Mouse (Mus musculus) cerebellum, adult 8-10 months (tissue): ENCODE measurements at regions not wholly inside any gene's neighbourhood (a gene's known extent, or its start where the extent isn't known, plus 50 kb on each side); places are given as distances from the start of the nearest gene placed in this dataset.

Source experiments
- DNase-seq: peaks from one replicate; pipeline ENCODE4 v3.0.0; 2022

DNA sequence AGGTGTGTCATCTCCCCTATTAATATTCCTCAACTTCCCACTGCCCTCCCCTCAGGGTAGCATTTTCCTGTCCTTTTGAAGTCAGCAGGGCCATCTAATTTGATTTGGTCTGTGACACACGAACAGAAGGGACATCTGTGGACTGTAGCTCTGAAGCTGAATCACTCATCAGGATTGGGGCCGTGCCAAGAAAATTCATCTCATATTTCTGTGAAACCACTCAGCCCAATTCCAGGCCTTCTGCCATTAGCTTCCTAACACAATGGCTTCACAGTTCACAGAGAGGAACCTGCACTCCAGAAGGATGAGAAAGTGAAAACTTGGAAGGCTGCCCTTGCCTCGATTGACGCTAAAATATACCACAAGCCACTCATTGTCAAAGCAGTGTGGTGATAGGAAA is 86.1 kb downstream of the Abhd5 start:
- peak; percentile 17 for DNase-seq

DNA sequence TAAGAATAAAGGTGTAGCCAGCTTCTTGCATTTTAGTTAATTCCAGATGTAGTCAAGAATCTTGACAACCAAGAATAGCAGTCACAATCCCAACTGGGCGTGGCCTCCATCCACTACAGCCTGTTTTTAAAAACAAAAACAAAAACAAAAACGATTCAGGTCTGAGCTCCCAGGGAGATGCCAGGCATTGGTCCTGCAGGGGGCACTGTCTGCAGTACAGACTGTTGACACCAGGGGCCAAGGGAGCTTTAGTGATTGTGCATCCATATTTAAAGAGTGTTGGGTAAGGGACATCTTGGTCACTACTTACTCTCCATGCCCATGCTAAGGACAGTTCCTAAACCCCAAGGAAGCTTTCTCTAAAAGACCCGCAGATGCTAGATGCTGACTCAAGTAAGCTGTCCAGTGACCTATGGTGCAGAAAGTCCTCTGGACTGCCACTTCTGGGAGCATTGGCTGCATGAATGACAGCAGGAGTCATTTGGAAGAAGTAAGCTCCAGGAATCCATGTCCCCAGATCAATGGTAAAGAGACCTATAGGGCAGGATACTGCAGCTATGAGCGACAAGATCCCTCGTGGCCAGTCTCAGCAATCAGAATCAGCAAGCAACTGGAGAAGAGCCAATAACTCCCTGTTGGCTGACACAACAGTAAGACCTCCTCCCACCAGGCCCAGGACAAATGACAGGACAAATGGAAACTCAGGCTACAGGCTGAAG is 95.1 kb downstream of the Abhd5 start:
- DNase-seq: no peak

DNA sequence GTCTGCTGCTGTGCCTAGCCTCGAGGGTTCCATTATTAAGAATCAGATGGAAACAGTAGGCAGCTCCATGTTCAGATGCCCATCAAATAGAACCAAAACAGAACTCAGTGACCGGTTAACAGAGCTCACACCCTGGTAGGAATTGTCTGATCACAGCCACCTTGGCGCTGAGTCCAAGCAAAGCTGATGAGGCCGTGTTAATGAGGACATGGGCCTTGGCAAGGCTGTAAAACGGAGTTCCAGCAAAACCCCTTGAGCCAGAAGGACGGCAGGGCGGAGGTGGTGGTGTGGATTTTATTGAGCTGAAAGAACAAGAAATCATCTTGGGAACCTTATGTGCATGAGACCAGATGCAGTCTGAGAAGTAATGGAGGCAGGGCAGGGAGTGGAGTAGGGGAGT is 96.2 kb downstream of the Abhd5 start:
- DNase-seq: no peak

DNA sequence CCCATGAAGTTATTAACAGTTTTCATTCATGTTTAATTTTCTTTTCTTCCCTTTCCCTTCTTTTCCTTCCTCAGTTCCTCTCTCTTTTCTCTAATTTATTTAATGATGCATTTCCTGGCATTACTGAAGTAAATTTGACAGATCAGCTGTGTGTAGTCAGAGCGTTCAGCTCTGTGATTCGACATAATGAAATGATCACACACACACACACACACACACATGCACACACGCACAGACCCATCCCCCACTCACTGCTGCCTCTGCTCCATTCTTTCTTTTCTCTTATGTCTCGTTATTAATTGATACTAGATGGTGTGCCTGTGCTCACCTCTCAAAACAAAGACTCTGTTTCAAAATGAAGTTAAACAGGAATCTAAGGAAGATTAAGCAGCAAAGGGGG is 96.9 kb downstream of the Abhd5 start:
- DNase-seq: no peak

DNA sequence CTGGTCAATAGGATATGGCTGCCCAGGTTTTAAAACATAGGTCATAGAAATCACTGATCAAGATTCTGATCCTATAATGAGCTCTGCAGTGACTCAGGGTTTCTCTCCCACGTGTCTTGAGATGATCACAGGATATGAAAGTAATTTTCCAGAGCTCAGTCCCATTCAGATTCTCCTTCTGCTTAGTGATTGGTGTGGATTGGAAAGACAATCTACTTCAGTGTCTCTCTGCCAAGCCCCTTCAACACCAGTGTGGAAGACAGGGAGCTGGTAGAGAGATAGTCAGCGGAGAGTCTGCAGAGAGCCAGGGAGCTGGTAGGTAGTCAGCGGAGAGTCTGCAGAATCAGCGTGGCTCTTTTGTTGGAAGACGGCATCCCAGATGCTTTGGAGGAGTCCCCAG is 99.1 kb downstream of the Abhd5 start:
- DNase-seq: no peak

DNA sequence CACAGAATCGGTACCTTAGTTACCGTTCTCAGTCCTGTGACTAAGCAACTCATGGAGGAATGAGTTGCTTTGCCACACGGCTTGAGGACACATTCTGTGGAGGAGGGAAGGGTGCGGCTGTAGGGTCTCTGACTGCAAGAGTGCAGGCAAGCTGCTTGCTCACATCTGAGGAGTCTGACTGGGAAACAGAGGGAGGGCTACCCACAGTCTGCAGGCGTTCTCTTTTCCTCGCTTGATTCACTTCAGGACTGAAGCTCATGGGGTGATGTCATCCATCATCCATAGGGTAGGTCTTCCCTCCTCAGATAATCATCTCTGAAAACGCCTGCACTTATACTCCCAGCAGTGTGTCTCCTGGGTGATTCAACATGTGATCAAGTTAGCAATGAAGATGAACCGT is 103.9 kb downstream of the Abhd5 start:
- no peak for DNase-seq

DNA sequence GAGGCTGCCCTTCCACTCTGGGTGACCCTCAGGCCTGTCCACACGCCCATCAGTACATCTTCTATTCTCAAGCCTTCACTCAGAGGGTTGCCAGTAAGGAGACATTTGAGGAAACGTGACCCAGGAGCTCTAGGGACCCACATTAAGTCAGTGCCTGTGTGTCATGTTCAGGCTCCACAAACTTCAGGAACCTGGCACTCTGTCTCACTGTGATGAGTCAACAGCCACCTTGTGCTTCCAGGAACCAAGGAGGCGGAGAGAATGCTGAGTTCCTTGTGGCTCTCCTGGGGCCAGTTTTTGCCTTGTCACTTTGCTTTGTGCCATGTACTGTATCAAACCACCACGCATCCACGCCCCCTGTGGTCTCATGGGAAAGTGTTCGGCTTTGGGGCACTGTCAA is 104.4 kb downstream of the Abhd5 start:
- DNase-seq: no peak

DNA sequence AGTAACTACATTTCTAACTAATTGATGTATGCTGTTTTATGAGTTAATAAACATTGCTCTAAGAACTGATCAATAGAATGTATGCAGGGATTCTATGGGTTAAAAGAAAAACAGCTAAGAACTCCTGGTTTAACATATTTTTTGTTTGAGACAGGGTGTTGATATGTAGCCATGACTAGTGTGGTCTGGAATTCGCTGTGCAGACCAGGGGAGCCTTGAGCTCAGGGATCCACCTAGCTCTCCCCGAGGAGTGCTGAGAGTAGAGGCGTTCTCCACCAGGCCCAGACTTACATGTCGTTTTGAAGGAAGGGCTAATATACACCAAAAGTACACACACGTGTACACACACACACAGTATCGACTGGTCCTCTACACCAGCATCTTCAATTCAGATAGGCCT is 108.1 kb downstream of the Abhd5 start:
- DNase-seq: no peak

DNA sequence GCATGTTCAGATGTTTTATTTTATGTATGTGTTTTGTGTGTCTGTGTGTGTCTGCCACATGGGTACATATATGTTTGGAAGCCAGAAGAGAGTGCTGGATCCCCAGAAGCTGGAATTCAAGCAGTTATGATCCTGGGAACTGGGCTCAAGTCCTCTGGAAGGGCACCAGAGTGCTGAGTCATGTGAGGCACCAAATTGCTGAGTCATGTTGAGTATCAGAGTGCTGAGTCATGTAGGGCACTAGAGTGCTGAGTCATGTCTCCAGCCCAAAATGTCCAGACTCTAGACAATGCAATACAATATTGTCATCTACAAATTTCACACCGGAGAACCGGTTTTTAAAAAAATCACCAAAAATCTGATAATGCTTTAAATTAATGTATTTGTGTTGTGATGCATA is 120.1 kb downstream of the Abhd5 start:
- no peak for DNase-seq

DNA sequence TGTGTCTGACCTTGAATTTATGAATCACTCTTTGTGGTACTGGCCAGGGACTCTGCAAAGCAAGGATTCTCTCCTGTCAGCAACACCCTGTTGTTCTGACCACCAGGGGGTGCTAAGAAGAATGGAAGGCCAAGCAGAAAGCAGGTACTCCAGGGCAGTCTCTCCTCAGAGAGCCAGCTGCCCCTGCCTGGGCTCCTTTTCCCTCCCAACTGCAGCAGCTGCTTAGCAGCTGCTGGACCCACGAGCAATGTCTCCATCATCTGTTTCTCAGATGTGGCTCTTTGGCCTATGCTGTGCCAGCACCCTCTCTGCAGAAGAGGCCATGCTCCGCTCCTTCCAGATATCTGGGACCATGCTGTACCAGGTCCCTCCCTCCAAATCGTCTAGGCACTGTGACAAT is 124.9 kb downstream of the Abhd5 start:
- peak; percentile 12 for DNase-seq

DNA sequence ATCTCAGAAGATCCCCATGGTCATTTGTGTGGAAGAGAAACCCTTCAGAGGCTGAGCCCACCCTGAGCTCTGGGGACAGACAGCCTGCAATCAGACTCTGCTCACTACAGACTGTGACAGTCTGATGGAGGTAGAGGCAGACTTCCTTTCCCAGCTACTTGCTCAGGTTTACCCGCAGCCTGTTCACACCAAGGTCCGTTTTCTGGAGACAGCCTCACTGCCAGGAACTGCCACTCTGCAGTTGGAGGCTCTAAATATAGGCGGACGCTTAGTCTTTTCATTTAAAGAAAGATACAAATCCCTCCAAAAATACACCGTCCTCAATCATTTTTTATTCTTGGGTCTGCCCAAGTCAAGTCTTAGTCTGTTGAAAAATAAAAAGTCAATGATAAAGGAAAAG is 135.6 kb downstream of the Abhd5 start:
- no peak for DNase-seq

DNA sequence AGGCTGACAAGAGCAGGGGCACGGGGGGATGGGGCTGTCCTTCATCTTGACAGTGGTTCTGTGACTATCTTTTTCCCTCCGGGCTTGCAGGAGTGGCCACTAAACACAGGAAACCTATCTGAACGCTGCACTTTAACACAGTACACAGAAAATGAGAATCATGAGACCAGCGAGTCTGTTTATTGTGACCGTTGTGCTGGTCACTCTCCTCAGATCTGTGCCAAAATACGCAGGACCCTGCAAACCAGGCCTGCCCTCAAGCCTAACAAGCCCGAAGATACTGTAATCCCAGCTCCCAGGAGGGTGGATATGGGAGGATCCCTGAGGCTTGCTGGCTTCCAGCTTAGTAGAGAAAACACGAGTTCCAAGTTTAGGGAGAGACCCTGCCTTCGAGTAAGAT is 143.3 kb downstream of the Abhd5 start:
- no peak for DNase-seq

DNA sequence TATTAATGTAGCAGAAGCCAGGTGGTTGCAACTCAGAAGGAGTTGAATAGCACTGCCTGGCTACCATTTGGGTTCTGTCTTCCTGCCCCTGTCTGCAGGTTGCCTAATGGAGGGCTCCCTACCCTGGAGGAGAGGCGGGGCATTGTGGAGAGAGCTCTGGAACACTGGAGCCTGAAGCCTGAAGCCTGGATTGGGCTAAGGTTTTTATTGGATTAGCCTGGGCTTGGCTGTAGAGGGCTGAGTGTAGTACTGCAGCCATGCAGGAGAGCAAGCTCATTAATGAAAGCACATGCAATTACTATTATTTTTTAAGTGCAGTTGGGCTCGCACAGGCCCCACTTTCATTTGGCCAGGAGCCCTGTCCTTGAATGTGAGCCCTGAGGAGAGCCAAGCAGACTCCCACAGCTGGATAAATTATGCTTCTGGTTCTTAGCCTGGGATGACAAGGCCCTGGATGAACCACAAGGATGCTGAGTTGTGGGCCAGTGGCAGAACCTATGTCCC is 145.1 kb downstream of the Abhd5 start:
- no peak for DNase-seq

DNA sequence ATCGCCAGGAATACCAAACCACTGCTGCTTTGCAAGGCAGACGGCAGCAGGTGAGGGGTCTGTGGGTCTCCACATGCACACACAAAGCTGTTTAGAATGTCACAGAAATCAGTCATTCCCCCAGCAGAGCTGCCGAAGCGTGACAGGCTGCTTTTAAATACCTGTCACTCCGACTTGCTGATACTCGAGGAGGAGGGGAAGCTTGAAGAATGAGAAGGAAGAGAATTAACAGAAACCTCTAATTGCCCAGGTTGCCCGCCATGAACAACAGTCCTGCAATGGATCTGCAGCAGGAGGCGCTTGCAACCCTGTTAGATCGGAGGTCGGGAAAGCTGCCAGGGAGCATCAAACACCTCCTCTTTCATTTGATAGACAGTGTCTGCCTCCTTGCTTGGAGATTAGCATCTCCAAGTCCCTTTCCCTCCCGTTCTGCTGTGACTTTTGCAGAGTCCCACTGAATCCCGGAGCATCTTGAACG is 150.5 kb downstream of the Abhd5 start:
- no peak for DNase-seq

DNA sequence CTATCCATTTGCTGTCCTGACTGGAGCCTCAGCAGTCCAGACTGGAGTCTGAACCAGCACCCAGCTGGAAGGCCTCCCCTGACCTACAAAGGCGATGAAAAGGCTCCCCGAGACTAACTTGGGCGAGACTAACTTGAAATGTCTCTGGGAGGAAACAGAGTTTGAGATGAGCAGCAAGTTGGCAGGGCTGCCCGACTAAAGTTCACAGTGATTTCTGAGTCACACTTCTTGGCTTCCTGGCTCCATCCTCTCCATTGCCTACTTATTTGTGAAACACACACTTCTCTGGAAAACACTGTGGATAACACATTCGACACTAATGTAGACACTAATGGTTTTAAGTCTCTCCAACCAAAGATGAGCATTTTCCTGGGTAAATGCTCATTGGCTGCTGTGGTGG is 170.2 kb downstream of the Abhd5 start:
- DNase-seq: no peak

DNA sequence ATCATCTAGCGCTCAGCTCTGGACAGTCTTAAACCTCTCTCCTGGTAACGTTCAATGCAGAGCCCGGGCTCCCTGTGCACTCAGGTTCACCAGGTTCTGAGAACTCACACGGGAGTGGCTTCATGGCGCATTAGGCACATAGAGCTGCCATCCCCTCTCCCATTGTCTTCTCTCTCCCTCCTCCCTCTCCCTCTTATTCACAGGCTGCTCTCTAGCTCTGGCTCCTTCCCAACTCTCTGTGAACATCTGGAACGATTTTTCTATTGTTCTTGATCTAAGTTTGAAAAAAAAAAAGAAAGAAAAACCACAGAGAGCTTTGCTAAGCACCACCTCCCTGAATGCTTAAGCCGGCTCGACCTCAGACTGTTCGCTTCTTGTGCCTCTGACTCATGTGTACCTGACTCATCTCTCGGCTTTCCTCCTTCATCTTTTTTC is 174.2 kb downstream of the Abhd5 start:
- DNase-seq: no peak

DNA sequence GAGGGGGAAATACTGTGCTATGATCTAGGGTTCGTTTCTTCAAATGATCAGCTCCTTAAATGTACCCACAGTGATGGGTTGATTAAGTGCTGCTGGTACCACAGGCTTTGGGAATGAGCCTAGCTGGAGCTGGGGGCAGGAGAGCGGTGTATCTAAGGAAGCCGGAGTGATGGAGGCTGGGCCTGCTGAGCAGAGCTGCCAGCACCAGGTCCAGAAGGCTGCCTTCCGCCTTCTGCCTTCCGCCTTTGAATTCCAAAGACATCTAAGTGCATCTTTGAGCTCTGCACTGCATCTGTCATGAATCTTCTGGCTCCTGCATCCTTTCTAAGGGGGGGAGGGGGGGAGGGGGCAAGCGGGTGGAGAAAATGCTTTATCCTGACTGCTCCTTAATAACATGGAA is 176.9 kb downstream of the Abhd5 start:
- DNase-seq: no peak

DNA sequence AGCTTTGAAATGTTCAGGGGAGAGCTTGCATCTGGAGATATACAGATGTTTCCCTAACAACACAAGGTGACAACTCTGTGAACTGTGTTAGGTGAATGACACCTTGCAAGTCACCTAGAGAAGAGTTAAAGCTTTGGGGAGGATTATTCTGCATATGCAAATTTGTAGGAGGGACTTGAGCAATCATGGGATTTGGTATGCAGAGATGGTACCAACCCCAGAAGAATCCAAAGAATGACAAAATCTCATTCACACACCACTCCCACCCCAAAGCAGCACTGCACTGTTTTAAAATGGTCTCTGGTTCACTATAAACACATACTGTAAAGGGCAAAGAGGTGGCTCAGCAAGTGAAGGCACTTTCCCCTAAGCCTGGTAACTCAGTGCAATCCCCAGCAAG is 178.3 kb downstream of the Abhd5 start:
- no peak for DNase-seq

DNA sequence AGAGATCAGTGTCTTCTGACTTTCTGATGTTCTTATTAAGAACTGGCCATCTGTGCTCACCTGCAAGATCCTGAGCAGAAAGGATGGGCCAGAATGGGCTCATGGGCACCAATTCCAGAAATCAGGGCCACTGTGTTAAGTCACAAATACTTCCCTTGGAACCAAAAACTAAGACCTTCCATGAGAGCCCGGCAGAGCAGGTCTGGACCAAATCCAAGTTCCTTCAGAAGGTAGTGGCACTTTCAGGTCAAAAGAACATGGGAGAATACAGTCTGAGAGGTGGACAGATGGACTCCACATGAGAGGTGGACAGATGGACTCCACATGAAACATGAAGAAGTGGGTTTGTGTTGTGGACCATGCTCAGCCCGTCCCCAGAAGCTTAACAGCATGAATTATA is 180.4 kb downstream of the Abhd5 start:
- DNase-seq: peak; percentile 2

DNA sequence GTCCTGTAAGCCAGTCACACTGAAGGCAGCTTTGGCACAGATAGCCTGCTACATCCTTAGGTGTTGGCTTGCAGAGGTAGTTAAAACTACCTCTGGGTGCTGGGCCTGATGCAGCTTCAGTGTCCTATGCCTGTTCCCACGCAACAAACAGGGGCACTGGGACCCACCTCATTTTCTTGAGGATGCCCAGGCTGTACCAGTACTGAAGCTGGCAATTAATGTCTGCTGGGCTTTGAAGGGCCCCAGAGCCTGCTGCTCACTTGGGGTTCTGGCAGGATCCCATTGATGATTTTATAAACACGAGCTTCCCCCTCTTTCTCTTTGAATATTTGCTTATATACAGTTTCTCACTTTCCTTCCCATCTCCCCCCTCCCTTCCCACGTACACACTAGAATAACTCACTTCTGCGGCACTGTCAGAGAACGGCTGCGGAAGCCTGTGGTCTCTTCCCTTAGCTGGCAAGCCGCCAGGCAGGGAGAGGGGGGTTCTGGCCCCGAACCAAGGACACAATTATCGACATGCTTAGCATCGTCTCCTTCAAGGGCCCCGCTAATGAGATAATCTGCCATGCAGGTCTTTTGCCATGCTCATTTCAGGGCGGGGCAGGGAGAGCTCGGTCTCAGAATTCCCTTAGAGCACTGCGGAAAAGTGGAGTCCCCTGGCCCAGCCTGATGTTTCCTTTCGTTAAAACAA is 182.9 kb downstream of the Abhd5 start:
- DNase-seq: no peak

DNA sequence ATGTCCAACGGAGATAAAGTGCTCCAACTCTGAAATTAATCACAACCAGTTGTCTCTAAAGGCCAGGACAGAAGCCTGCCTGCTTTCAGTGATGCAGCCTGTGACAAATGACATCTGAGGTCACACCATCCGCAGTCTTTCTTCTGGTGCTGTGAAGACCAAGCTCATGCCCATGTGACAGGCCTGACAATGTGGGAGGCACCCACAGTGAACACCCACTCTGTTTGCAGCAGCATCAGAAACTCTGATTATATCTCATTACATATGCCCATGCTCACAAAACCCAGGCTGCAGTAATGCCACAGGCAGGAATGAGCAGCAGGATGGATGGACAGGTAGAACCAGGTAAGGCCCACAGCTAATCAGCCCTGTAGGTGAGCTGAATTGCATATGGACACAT is 183.6 kb downstream of the Abhd5 start:
- no peak for DNase-seq

DNA sequence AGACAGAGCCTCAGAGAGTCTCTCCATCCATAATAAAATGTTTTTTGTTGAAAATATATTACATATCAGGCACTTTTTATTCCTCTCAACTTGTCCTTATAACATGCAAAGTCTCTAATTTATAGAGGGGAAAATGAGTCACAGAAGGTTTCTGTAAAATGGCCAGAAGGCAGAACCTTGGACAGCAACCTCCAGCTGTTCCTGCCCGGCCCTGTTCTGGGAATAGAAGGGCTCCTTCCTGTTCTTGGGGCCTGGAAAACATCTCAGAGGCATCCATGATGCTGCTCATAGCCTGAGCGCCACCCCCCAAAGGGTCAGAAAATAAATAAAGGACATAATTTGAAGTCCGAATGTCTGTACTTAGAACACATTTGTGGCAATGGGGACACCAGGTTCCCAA is 188.7 kb downstream of the Abhd5 start:
- DNase-seq: no peak

DNA sequence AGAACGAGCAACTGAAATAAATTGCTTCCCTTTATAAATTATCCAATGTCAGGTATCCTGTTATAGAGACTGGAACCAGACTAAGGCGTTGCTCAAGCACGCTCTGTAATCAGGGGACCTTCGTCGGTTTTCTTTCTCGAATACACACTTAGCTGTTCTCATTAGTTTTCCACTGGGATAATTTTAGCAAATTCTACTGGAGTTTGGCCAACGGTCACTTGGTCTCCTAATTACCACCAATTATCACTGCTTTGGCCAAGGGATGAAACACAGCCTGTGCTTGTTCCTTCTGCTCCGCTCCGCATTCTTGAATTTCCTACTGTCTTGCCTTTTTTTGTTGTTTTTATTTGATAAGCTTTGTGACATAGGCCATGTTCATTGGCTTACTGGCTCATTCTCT is 191.1 kb upstream of the Topaz1 start:
- DNase-seq: no peak

DNA sequence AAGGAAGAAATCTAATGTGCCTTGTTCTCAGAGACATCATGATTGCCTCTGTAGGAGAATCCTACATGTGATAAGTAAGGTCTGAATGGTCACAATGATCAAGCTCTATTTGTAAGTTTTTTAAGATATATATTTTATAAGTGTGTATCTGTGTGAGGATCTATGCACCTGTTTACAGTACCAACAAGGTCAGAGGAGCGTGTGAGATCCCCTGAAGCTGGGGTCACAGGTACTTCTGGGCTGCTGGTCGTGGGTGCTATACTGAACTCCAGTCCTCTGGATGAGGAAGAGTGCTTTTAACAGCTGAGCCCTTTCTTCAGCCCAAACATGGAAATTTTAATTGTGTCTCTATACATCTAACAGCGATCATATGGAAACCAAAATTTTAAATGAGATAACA is 181.1 kb upstream of the Topaz1 start:
- DNase-seq: no peak
